Mouse (Mus musculus): ENCODE results near the gene Zbtb22. TPM values are rescaled to one million over a fixed set of nuclear protein-coding genes. Genes with fewer than 3 reads are reported as not detected.
A peak's percentile ranks its signal among the peaks of the same experiment; 100 is the strongest.
"Not testable (repeated sequence)": the region's sequence is repeated elsewhere in the genome, so short reads cannot be mapped to it uniquely, and the experiment has no call there.

Zbtb22 gene
- total RNA-seq, 1 experiment from 2014 or later = 38.8 TPM

- DNase-seq = not testable (repeated sequence)
Measured at GRCm38 (mm10) chr17:33904835-33905234, 10.9 kb upstream of the Zbtb22 start, which contains the start of gene Platr17. TSS of gene Platr17 (plus strand) at chr17:33905135.

DNA sequence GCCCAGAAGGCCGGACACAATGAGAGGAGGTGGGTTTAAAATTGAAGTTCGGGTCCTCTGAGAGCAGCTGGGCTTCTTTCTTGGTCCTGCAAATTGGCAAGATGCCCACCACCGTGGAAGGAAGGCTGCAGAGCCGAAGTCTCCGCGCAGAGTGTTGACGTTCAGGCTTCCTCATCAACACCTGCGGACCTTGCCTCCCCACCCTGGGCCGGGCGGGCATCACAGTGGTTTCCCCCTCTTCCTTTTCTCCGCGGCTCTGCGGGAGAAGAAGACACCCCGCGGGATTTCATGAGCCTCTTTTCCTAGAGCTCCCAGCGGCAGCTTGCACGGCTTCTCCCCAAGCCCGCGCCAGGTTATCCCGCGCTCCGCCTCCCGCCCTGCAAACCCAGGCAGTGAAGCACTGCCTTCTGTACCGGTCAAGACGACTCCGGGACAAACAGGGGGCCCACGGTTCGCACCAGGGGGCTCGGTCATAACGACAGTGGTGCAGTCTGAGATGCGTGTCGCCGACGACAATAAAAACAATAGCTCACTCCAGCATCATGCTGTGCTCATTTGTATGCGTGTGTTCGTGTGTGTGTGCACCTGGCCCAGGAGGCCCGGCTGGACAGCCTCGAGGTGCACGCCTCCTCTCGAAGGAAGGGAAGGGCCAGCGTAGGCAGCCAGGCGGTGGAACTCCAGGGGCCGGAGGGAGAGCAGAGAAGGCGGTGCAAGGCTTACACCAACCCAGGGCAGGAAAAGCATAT is 7.2 kb upstream of the Zbtb22 start:
- peak; percentile 42 for DNase-seq

GRCm38 (mm10) chr17:33909077-33909868 is 6.4 kb upstream of the Zbtb22 start, which contains the start of gene Daxx:
TSS of gene Daxx (plus strand) at chr17:33909414.
- DNase-seq = peak; percentile 100

GRCm38 (mm10) chr17:33909869-33910250 is 5.8 kb upstream of the Zbtb22 start:
- DNase-seq = peak; percentile 49

GRCm38 (mm10) chr17:33910346-33911051 is 5.2 kb upstream of the Zbtb22 start:
- DNase-seq = no peak

GRCm38 (mm10) chr17:33911052-33911812 is 4.5 kb upstream of the Zbtb22 start:
- no peak for DNase-seq

DNA sequence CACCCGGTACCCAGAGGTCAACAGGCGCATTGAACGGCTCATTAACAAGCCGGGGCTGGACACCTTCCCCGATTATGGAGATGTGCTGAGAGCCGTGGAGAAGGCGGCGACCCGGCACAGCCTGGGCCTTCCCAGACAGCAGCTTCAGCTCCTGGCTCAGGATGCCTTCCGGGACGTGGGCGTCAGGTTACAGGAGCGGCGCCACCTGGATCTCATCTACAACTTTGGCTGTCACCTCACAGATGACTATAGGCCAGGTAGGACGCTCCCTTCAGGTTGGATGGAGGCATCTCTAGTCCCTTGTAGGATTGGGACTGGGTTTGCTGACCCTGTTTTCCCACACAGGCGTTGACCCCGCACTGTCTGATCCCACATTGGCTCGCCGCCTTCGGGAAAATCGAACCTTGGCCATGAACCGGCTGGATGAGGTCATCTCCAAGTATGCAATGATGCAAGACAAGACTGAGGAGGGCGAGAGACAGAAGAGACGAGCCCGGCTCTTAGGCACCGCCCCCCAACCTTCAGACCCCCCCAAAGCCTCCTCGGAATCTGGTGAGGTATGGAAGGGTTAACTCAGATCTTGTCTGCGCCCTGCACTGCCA is 3.8 kb upstream of the Zbtb22 start:
- no peak for DNase-seq

GRCm38 (mm10) chr17:33913264-33913663 is 2.4 kb upstream of the Zbtb22 start:
- no peak for DNase-seq

DNA sequence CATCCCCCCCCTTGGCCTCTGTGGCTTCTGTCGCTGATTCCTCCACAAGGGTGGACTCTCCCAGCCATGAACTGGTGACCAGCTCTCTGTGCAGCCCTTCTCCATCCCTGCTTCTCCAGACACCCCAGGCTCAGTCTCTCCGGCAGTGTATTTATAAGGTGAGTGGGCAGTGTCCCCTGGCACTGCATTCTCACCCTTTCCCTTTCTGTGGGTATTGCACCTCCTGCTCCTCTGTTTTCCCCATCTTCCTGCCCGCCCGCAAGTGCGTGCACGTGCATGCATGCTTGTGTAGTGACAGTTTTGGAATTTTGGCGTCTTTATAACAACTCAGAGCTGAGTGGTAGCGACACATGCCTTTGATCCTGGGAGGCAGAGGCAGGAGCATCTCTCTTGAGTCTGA is 1.8 kb upstream of the Zbtb22 start:
- no peak for DNase-seq

- no peak for DNase-seq
Measured at GRCm38 (mm10) chr17:33914969-33915391, 724 bp upstream of the Zbtb22 start.

DNA sequence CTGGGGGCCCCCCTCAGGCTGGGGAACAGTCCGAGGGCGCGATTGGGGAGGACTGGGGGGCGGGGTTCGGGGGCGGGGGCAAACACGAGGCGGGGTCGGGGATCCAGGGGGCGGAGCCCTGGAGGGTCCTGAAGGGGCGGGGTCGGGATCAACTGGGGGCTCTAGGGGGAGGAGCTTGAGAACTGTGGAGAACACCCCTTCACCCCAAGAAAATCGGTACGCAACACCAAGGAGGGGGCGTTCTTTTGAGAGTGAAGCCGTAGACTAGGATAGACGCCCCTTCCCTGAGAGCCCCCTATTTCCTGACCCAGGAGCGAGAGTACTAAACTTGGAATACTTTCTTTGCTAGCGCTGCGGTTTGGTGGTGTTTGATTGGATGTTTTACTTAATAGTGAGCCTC is 590 bp downstream of the Zbtb22 start:
- no peak for DNase-seq

GRCm38 (mm10) chr17:33916847-33917655 is 1.3 kb downstream of the Zbtb22 start:
- DNase-seq = no peak

DNA sequence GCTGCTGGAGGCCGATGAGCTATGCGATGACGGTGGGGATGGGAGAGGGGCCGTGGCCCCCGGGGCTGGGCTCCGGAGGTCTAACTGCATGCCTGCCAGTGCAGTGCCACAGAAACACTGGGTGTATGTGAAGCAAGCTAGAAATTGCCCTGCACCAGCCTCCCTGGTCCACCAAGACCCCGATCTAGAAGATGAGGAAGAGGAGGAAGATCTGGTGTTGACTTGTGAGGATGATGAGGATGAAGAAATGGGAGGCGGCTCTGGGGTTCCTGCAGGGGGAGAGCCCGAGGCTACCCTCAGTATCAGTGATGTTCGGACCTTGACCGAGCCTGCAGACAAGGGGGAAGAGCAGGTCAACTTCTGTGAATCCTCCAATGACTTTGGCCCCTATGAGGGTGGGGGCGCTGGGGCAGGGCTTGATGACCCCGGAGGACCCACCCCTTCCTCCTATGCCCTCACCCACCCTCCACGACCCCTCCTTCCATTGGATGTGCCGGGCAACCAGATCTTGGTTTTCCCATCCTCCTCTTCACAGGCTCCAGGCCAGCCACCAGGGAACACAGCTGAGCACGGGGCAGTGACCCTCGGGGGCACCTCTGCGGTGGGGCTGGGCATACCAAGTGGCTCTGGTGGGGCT is 2.1 kb downstream of the Zbtb22 start:
- DNase-seq = no peak

DNA sequence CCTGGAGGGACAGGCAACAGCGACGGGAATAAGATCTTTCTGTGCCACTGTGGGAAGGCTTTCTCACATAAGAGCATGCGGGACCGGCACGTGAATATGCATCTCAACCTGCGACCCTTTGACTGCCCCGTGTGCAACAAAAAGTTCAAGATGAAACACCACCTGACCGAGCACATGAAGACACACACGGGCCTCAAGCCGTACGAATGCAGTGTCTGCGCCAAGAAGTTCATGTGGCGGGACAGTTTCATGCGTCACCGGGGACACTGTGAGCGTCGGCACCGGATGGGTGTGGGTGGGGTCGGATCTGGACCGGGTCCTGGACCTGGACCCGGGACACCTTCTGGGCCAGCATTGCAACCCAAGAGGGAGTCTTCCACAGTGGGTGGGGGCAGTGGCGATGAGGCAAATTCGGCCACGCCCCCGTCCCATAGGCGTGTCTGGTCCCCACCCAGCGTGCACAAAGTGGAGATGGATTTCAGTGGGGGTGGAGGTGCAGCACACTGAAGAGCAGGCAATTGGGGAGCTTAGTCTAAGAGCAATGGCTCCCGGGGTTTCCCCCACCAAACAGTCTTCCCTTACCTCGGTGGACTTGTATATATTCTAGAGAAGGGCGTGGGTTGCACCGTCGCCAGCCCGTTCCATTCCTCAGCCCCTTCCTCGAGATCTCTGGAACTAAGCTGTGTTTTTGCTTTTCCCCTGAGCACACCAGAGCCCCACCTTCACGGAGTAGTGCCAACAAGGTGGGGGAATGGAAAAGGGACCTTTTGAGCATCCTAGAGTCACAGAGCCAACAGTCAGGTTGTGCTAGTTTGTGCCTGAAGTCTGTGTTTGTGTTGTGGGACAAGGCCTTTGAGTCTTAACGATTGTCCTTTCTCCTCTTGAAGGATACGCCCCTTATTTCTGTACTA is 2.8 kb downstream of the Zbtb22 start:
- no peak for DNase-seq

DNA sequence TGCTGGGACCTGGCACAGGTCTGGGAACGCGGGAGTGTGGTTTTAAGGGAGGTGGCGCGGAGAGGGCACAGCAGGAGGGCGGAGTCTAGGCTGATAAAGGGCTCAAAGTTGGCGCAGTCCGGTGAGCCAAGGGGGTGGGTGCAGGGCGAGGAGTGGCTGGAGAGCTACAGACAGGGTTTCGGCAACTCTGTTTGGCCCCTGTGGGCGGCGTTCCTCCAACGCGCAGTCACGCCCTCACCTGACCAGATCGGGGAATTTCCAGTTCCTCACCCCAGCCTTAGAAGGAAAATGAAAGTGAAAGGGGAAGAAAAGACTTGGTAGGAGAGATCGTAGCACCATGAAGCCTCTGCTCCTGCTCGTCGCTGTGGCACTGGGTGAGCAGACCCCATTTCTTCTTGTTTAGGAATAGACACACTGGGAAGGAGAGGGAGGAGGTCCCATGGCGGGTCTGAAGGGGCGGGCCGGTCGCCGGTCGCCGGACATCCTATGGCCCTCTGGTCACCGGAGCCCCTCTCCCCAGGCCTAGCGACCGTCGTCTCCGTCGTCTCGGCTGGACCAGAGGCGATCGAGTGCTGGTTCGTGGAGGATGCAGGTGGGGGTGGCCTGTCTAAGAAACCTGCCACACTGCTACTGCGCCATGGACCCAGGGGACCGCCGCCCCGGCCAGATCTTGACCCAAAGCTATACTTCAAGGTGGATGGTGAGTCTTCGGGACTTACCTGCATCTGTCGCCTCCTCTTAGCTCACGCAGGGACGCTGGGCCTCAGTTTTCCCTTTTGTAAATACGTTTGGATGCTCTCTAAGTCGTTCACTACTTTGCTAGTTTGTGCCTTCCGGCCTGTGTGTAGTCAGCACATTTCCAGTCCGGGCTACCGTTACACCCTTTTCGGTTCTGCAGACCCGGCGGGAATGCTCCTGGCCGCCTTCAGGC is 3.9 kb downstream of the Zbtb22 start:
- peak; percentile 88 for DNase-seq

DNA sequence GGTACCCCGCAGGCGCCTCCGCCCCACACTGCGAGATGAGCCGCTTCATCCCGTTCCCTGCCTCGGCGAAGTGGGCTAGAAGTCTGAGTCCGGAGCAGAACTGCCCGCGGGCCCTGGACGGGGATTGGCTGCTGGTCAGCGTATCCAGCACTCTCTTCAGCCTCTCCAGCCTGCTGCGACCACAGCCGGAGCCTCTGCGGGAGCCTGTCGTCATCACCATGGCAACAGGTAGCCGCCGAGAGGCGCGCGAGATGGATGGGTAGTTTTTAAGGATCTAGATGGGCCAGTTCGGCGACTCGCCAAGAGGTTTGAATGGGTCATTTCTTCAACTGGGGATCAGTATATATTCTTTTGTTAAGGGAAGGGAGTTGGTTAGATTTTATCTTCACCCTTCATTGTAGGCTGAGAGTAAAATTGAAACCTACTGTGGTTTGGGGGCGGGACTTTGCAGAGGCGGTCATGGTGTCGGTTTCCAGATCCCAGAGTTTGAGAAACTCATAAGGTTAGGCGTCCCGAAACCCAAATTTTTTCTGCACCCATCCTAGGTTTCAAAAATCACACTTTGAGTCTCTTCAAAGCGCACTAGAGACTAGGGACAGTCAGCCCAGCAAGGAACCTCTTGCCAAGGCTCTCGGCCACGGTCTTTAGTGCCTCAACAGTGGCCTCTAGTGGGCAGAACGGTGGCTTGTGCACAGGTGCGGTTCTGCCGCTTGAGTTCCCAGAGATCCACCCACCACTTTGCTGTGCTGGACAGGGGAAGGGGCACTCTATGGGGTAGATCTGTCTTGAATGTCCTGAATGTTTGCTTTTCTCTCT is 4.8 kb downstream of the Zbtb22 start:
- peak; percentile 83 for DNase-seq

GRCm38 (mm10) chr17:33921361-33921760 is 5.7 kb downstream of the Zbtb22 start:
- DNase-seq = no peak
